In genomic region chr14:88259034-88259433, GRCm38 (mm10) we compare ENCODE assay signal across 22 mouse cellular contexts.
"Had no signal": no experiment of that assay in that cellular context is flagged by ENCODE, and none has a peak within 500 bp of the region (broad histone marks: within the 10 kb centered on the region; RNA-seq: fewer than 3 reads in every experiment).

No protein-coding gene starts in this region.

- DNase-seq: gastrocnemius, postnatal 14 days; gastrocnemius, postnatal 36 days; heart, adult 11 months; heart, adult 2 months; heart, postnatal 14 days; heart, postnatal 36 days; kidney, adult 11 months; kidney, adult 9 months; liver had no signal

- H3K27me3 ChIP-seq: heart, embryonic 13.5 days; heart, embryonic 15.5 days; hindbrain, embryonic 13.5 days; hindbrain, embryonic 15.5 days; kidney, embryonic 15.5 days; limb, embryonic 12.5 days had no signal

- H3K36me3 ChIP-seq: heart, embryonic 13.5 days; heart, embryonic 15.5 days; hindbrain, embryonic 13.5 days; hindbrain, embryonic 15.5 days; kidney, embryonic 15.5 days; limb, embryonic 10.5 days; limb, embryonic 12.5 days had no signal

- H3K9ac ChIP-seq: heart, embryonic 13.5 days; heart, embryonic 15.5 days; hindbrain, embryonic 13.5 days; hindbrain, embryonic 15.5 days; kidney, embryonic 15.5 days; limb, embryonic 12.5 days had no signal

- H3K9me3 ChIP-seq: heart, embryonic 13.5 days; heart, embryonic 15.5 days; hindbrain, embryonic 13.5 days; hindbrain, embryonic 15.5 days; kidney, embryonic 15.5 days; limb, embryonic 10.5 days; limb, embryonic 12.5 days had no signal

- H3K4me2 ChIP-seq: heart, embryonic 11.5 days; heart, embryonic 13.5 days; heart, embryonic 15.5 days; hindbrain, embryonic 13.5 days; hindbrain, embryonic 15.5 days; kidney, embryonic 15.5 days; limb, embryonic 12.5 days; liver, embryonic 11.5 days had no signal

- H3K4me1 ChIP-seq: heart, embryonic 13.5 days; heart, embryonic 15.5 days; hindbrain, embryonic 13.5 days; hindbrain, embryonic 15.5 days; kidney, embryonic 15.5 days; limb, embryonic 10.5 days; limb, embryonic 12.5 days had no signal

- H3K27ac ChIP-seq: heart, adult 2 months; heart, embryonic 13.5 days; heart, embryonic 15.5 days; hindbrain, embryonic 13.5 days; hindbrain, embryonic 15.5 days; hindbrain, postnatal 0 days; kidney, embryonic 15.5 days; kidney, postnatal 0 days; left cerebral cortex, adult 2 months; limb, embryonic 10.5 days; limb, embryonic 12.5 days had no signal

- ATAC-seq: hindbrain, postnatal 0 days; intestine, embryonic 16.5 days had no signal

- H3K4me3 ChIP-seq: heart, adult 2 months; heart, embryonic 13.5 days; heart, embryonic 15.5 days; hindbrain, embryonic 13.5 days; hindbrain, embryonic 15.5 days; kidney, embryonic 15.5 days; left cerebral cortex, adult 2 months; limb, embryonic 10.5 days; limb, embryonic 12.5 days had no signal
